Mouse (Mus musculus) gastrocnemius, adult 8-10 months (tissue): ENCODE measurements around the gene Gm9944. TPM values are rescaled to one million over a fixed set of nuclear protein-coding genes. Genes with fewer than 3 reads are reported as not detected.

ENCODE experiments used
- DNase-seq, 2 experiments: peaks; one replicate each; pipeline ENCODE4 v3.0.0; 2022; ENCODE audit warnings: low spot score in 2 of 2
- total RNA-seq, 4 experiments: library from RNA; stranded (reverse); gene quantifications; 2 replicates each; pipeline ENCODE4 v1.2.4; 2022

Gene Gm9944
- total RNA-seq, result not detected

- no peak for DNase-seq
These were observed at the start of gene Gm9944 for GRCm38 (mm10) chr4:144453217-144453616. Gene Gm9944 (minus strand): TSS chr4:144453317.

- DNase-seq, result no peak
These were observed 40.2 kb upstream of the Gm9944 start for GRCm38 (mm10) chr4:144493331-144493730.

GRCm38 (mm10) chr4:144468091-144468490 is 15.0 kb upstream of the Gm9944 start:
- no peak for DNase-seq

- DNase-seq, result no peak
These were observed 12.1 kb upstream of the Gm9944 start for GRCm38 (mm10) chr4:144465206-144465605.

GRCm38 (mm10) chr4:144463656-144464055 is 10.5 kb upstream of the Gm9944 start, which contains the start of gene Aadacl3:
Gene Aadacl3 (minus strand): TSS chr4:144463756.
- no peak for DNase-seq

GRCm38 (mm10) chr4:144448546-144448945 is 4.6 kb downstream of the Gm9944 start:
- DNase-seq, result no peak

GRCm38 (mm10) chr4:144441582-144441981 is 11.5 kb downstream of the Gm9944 start:
- DNase-seq, result no peak

- DNase-seq, result no peak
These were observed 12.0 kb downstream of the Gm9944 start for GRCm38 (mm10) chr4:144441095-144441494.

GRCm38 (mm10) chr4:144438672-144439071 is 14.4 kb downstream of the Gm9944 start, which contains the start of gene 1700012P22Rik:
Gene 1700012P22Rik (minus strand): TSS chr4:144438772.
- DNase-seq, result no peak

GRCm38 (mm10) chr4:144433216-144433615 is 19.9 kb downstream of the Gm9944 start:
- DNase-seq, result no peak

- no peak for DNase-seq
These were observed 22.4 kb downstream of the Gm9944 start for GRCm38 (mm10) chr4:144430723-144431122.

GRCm38 (mm10) chr4:144428868-144429267 is 24.2 kb downstream of the Gm9944 start:
- DNase-seq, result no peak

- DNase-seq, result no peak
These were observed 28.5 kb downstream of the Gm9944 start for GRCm38 (mm10) chr4:144424590-144424989.

GRCm38 (mm10) chr4:144420644-144421043 is 32.5 kb downstream of the Gm9944 start:
- DNase-seq, result no peak

GRCm38 (mm10) chr4:144408290-144408689 is 44.8 kb downstream of the Gm9944 start, which contains the start of gene Pramef12:
Gene Pramef12 (minus strand): TSS chr4:144408464.
- no peak for DNase-seq

GRCm38 (mm10) chr4:144406261-144406660 is 46.9 kb downstream of the Gm9944 start:
- no peak for DNase-seq

GRCm38 (mm10) chr4:144404456-144405086 is 48.5 kb downstream of the Gm9944 start:
- DNase-seq, result no peak

Other genes with a start within 250 kb of the Gm9944 start
- gene C87977, start 240.0 kb downstream of the Gm9944 start, total RNA-seq, result not detected
- gene Pramel5, start 172.8 kb downstream of the Gm9944 start, total RNA-seq, result not detected
- gene Gm13128, start 123.1 kb downstream of the Gm9944 start, total RNA-seq, result not detected
- not detected for gene Gm13119, start 95.4 kb downstream of the Gm9944 start, total RNA-seq
- not detected for gene Pramef20, start 75.4 kb downstream of the Gm9944 start, total RNA-seq
- gene Pramef12, start 44.9 kb downstream of the Gm9944 start, total RNA-seq, result not detected
- not detected for gene 1700012P22Rik, start 14.5 kb downstream of the Gm9944 start, total RNA-seq
- not detected for gene Aadacl3, start 10.4 kb upstream of the Gm9944 start, total RNA-seq
- not detected for gene 9430007A20Rik, start 66.5 kb upstream of the Gm9944 start, total RNA-seq
- not detected for gene Gm13124, start 111.8 kb upstream of the Gm9944 start, total RNA-seq
- gene Aadacl4, start 160.4 kb upstream of the Gm9944 start, total RNA-seq, result not detected
- gene Gm436, start 233.1 kb upstream of the Gm9944 start, total RNA-seq, result not detected